Mouse (Mus musculus) stomach, embryonic 14.5 days (tissue): ENCODE results near the gene Cdk10. TPM values are rescaled to one million over a fixed set of nuclear protein-coding genes. Genes with fewer than 3 reads are reported as not detected.
A peak's percentile ranks its signal among the peaks of the same experiment; 100 is the strongest.
"Not testable (repeated sequence)": the region's sequence is repeated elsewhere in the genome, so short reads cannot be mapped to it uniquely, and the experiment has no call there.

Experiments used
- ATAC-seq: fragments of 200-750 bp; cut with Nextera tagmentation; 2 replicates; pipeline ENCODE4 v1.8.0; 2017; ENCODE audit warnings: low read depth, moderate TSS enrichment; ENCODE audit not compliant: insufficient number of reproducible peaks, insufficient read depth, low FRiP score
- H3K27ac ChIP-seq: fragments of 300-500 bp; sonication (generic); 2 replicates; pipeline ENCODE4 v1.5.1; 2014; ENCODE audit warnings: mild to moderate bottlenecking, low read length, moderate library complexity, mixed read lengths
- H3K27me3 ChIP-seq: fragments of 300-500 bp; sonication (generic); 2 replicates; pipeline ENCODE4 v1.6.1; 2014; ENCODE audit warnings: low read length, control low read depth, mixed read lengths; ENCODE audit not compliant: control insufficient read depth, insufficient read depth
- H3K36me3 ChIP-seq: fragments of 300-500 bp; sonication (generic); 2 replicates; pipeline ENCODE4 v1.6.1; 2014; ENCODE audit warnings: mild to moderate bottlenecking, control low read depth, low read length, moderate library complexity, mixed read lengths; ENCODE audit not compliant: control insufficient read depth, insufficient read depth
- H3K4me1 ChIP-seq: fragments of 300-500 bp; sonication (generic); 2 replicates; pipeline ENCODE4 v1.6.1; 2014; ENCODE audit warnings: low read length, control low read depth, mixed read lengths; ENCODE audit not compliant: control insufficient read depth, insufficient read depth
- H3K4me2 ChIP-seq: fragments of 300-500 bp; sonication (generic); replicated peaks from 2 replicates; pipeline ENCODE4 v1.6.1; 2014; ENCODE audit warnings: low read depth, low read length, control low read depth
- H3K4me3 ChIP-seq: fragments of 300-500 bp; sonication (generic); 2 replicates; pipeline ENCODE4 v1.5.1; 2014; ENCODE audit warnings: low read depth, low read length, control low read depth
- H3K9ac ChIP-seq: fragments of 300-500 bp; sonication (generic); replicated peaks from 2 replicates; pipeline ENCODE4 v1.6.1; 2014; ENCODE audit warnings: low read depth, mild to moderate bottlenecking, control low read depth, low read length, moderate library complexity, mixed read lengths
- H3K9me3 ChIP-seq: fragments of 300-500 bp; sonication (generic); 2 replicates; pipeline ENCODE4 v1.6.1; 2016; ENCODE audit warnings: low read depth, low read length, control low read depth; ENCODE audit not compliant: control insufficient read depth
- WGBS: fragments of 180-500 bp; shearing (Covaris S2); extraction: QIAGEN DNeasy Blood & Tissue Kit; methylation state at CpG from one replicate; pipeline ENCODE4 v1.1.7; 2014; 5-methylcytosine and 5-hydroxymethylcytosine counted together
- polyA plus RNA-seq: library from polyadenylated mRNA; unstranded; fragments of >200 nt; fragmentation: Nextera tagmentation; extraction: Ambion mirVana; gene quantifications from 2 replicates; pipeline ENCODE4 v1.2.1, GENCODE M21; 2014

Gene Cdk10
- polyA plus RNA-seq, 1 experiment from 2014 or later: 37.5 TPM

GRCm38 (mm10) chr8:123250940-123251339 is 26.3 kb downstream of the Cdk10 start:
- Histone ChIP-seq H3K4me3 (no peak overlapping the region), H3K9me3 (no peaks in the 10 kb centered on the region), H3K27me3 (no peaks in the 10 kb centered on the region), H3K9ac (no peak overlapping the region), H3K4me2 (no peak overlapping the region), H3K4me1 (peaks cover 11% of the 10 kb centered on the region; the same call in 1 of the 2 replicates), H3K36me3 (peaks cover 47% of the 10 kb centered on the region), H3K27ac (no peak overlapping the region)
- WGBS: 94% methylated on average over 5 of the region's 5 CpGs
- ATAC-seq: no peak

GRCm38 (mm10) chr8:123252925-123253324 is 28.3 kb downstream of the Cdk10 start:
- Histone ChIP-seq H3K4me3 (peak overlapping the region; percentile 98; the same call in 1 of the 2 replicates), H3K4me2 (peak overlapping the region; percentile 66), H3K27ac (peak overlapping the region; percentile 82; the same call in 1 of the 2 replicates), H3K4me1 (peaks cover 11% of the 10 kb centered on the region; the same call in 1 of the 2 replicates), H3K27me3 (no peaks in the 10 kb centered on the region), H3K36me3 (peaks cover 43% of the 10 kb centered on the region), H3K9ac (no peak overlapping the region; the same call in 1 of the 2 replicates), H3K9me3 (no peaks in the 10 kb centered on the region)
- WGBS: 44% methylated on average over 4 of the region's 4 CpGs
- ATAC-seq: no peak

GRCm38 (mm10) chr8:123253451-123254098 is 28.9 kb downstream of the Cdk10 start:
- Histone ChIP-seq H3K9me3 (no peaks in the 10 kb centered on the region), H3K27me3 (no peaks in the 10 kb centered on the region), H3K36me3 (peaks cover 45% of the 10 kb centered on the region), H3K4me2 (peak overlapping the region; percentile 66), H3K4me3 (peak overlapping the region; percentile 98), H3K9ac (peak overlapping the region; percentile 92), H3K4me1 (peaks cover 11% of the 10 kb centered on the region; the same call in 1 of the 2 replicates), H3K27ac (peak overlapping the region; percentile 82)
- 0% methylated on average over 38 of the region's 40 CpGs for WGBS
- ATAC-seq: 0 out of 2 replicates have a peak, but pooled peaks have one; percentile 16

GRCm38 (mm10) chr8:123254099-123254885 is 29.6 kb downstream of the Cdk10 start, which contains the start of the genes Zfp276 and Vps9d1:
Zfp276 (plus strand) TSS chr8:123254195.
Vps9d1 (minus strand) TSS chr8:123254348.
- peak within 1 kb of the TSS; percentile 82 for H3K27ac ChIP-seq
- WGBS: under 1% methylated on average over 91 of the region's 99 CpGs
- ATAC-seq: peak; percentile 94
- H3K27me3 ChIP-seq: no peaks in the 10 kb centered on the region
- H3K9me3 ChIP-seq: no peaks in the 10 kb centered on the region
- H3K4me3 ChIP-seq: peak within 1 kb of the TSS; percentile 98
- H3K36me3 ChIP-seq: peaks cover 47% of the 10 kb centered on the region
- H3K9ac ChIP-seq: peak within 1 kb of the TSS; percentile 92
- peak within 1 kb of the TSS; percentile 87 for H3K4me2 ChIP-seq
- H3K4me1 ChIP-seq: peaks cover 11% of the 10 kb centered on the region; the same call in 1 of the 2 replicates

GRCm38 (mm10) chr8:123255170-123255569 is 30.5 kb downstream of the Cdk10 start:
- WGBS: 72% methylated on average over 6 of the region's 6 CpGs
- Histone ChIP-seq H3K4me1 (peaks cover 11% of the 10 kb centered on the region; the same call in 1 of the 2 replicates), H3K9ac (peak overlapping the region; percentile 92; the same call in 1 of the 2 replicates), H3K36me3 (peaks cover 51% of the 10 kb centered on the region), H3K27ac (no peak overlapping the region; the same call in 1 of the 2 replicates), H3K9me3 (no peaks in the 10 kb centered on the region), H3K4me3 (peak overlapping the region; percentile 98), H3K4me2 (peak overlapping the region; percentile 87), H3K27me3 (no peaks in the 10 kb centered on the region)
- ATAC-seq: no peak

- WGBS: 85% methylated on average over 3 of the region's 3 CpGs
- Histone ChIP-seq H3K4me1 (peaks cover 11% of the 10 kb centered on the region; the same call in 1 of the 2 replicates), H3K4me2 (no peak overlapping the region), H3K9me3 (no peaks in the 10 kb centered on the region), H3K4me3 (no peak overlapping the region), H3K36me3 (peaks cover 43% of the 10 kb centered on the region), H3K27ac (peak overlapping the region; percentile 12; the same call in 1 of the 2 replicates), H3K27me3 (no peaks in the 10 kb centered on the region), H3K9ac (no peak overlapping the region)
- ATAC-seq: no peak
Observed at GRCm38 (mm10) chr8:123257114-123257513, 32.5 kb downstream of the Cdk10 start.

- not testable (repeated sequence) for ATAC-seq, H3K9ac ChIP-seq, H3K4me2 ChIP-seq, H3K27me3 ChIP-seq, H3K27ac ChIP-seq, H3K9me3 ChIP-seq, H3K4me3 ChIP-seq
- Histone ChIP-seq H3K36me3 (peaks cover 43% of the 10 kb centered on the region), H3K4me1 (peaks cover 11% of the 10 kb centered on the region; the same call in 1 of the 2 replicates)
- WGBS: 93% methylated on average over 7 of the region's 8 CpGs
Observed at GRCm38 (mm10) chr8:123257593-123257992, 33.0 kb downstream of the Cdk10 start.

- no peak overlapping the region for H3K4me2 ChIP-seq
- no peak overlapping the region for H3K27ac ChIP-seq
- no peaks in the 10 kb centered on the region for H3K9me3 ChIP-seq
- no peaks in the 10 kb centered on the region for H3K27me3 ChIP-seq
- 67% methylated on average over 14 of the region's 14 CpGs for WGBS
- peaks cover 55% of the 10 kb centered on the region for H3K36me3 ChIP-seq
- no peak overlapping the region for H3K9ac ChIP-seq
- no peak overlapping the region for H3K4me3 ChIP-seq
- ATAC-seq: peak; percentile 46; the same call in 1 of the 2 replicates
- no peaks in the 10 kb centered on the region for H3K4me1 ChIP-seq
Observed at GRCm38 (mm10) chr8:123267926-123268656, 43.4 kb downstream of the Cdk10 start.
